Mouse (Mus musculus) ovary, adult 10 weeks (tissue): ENCODE measurements around the gene Nbeal2. TPM values are rescaled to one million over a fixed set of nuclear protein-coding genes. Genes with fewer than 3 reads are reported as not detected.

Experiments
- polyA plus RNA-seq: library from polyadenylated mRNA; stranded (reverse); fragments of 350-450 nt; fragmentation: Illumina TruSeq; extraction: RNeasy Lipid Tissue Mini Kit (QIAGEN cat#74804); gene quantifications from one replicate; pipeline ENCODE4 v1.2.3, GENCODE M21; 2014

Gene Nbeal2
- not detected for polyA plus RNA-seq

GRCm38 (mm10) chr9:110653655-110654461 lies at the start of gene Nbeal2:
Nbeal2 (minus strand) TSS chr9:110654161.

GRCm38 (mm10) chr9:110656249-110657221 lies 2.6 kb upstream of the Nbeal2 start, which contains the start of gene Ccdc12:
Ccdc12 (plus strand) TSS chr9:110656503.

GRCm38 (mm10) chr9:110624361-110625166 lies 29.4 kb downstream of the Nbeal2 start, which contains the start of gene Nradd:
Nradd (minus strand) TSS chr9:110624452.

Other genes starting within 250 kb of the Nbeal2 start
- 0.71 TPM for gene Ptpn23, start 245.9 kb downstream of the Nbeal2 start, polyA plus RNA-seq
- not detected for gene Ngp, start 234.4 kb downstream of the Nbeal2 start, polyA plus RNA-seq
- gene Klhl18, start 177.5 kb downstream of the Nbeal2 start, polyA plus RNA-seq = 4.1 TPM
- 3.3 TPM for gene Kif9, start 177.2 kb downstream of the Nbeal2 start, polyA plus RNA-seq
- 115 TPM for gene Setd2, start 121.6 kb downstream of the Nbeal2 start, polyA plus RNA-seq
- gene Nradd, start 29.7 kb downstream of the Nbeal2 start, polyA plus RNA-seq = not detected
- gene Ccdc12, start 2.3 kb upstream of the Nbeal2 start, polyA plus RNA-seq = not detected
- gene Myl3, start 87.7 kb upstream of the Nbeal2 start, polyA plus RNA-seq = not detected
- 0.20 TPM for gene Pth1r, start 93.0 kb upstream of the Nbeal2 start, polyA plus RNA-seq
- not detected for gene Prss42, start 144.0 kb upstream of the Nbeal2 start, polyA plus RNA-seq
- not detected for gene Prss44, start 159.8 kb upstream of the Nbeal2 start, polyA plus RNA-seq
- gene Prss43, start 172.5 kb upstream of the Nbeal2 start, polyA plus RNA-seq = not detected
- not detected for gene Prss45, start 180.4 kb upstream of the Nbeal2 start, polyA plus RNA-seq
- not detected for gene Prss46, start 190.3 kb upstream of the Nbeal2 start, polyA plus RNA-seq
- gene Prss50, start 203.8 kb upstream of the Nbeal2 start, polyA plus RNA-seq = not detected
- gene Als2cl, start 225.7 kb upstream of the Nbeal2 start, polyA plus RNA-seq = 1.5 TPM
- gene Tmie, start 226.0 kb upstream of the Nbeal2 start, polyA plus RNA-seq = 2.9 TPM